Mouse (Mus musculus): Measurements from ENCODE around the gene Olfr9.
A peak's percentile ranks its signal among the peaks of the same experiment; 100 is the strongest.
"Not testable (repeated sequence)": the region's sequence is repeated elsewhere in the genome, so short reads cannot be mapped to it uniquely, and the experiment has no call there.

The Olfr9 gene

GRCm38 (mm10) chr10:129004032-129004920 lies 15.0 kb downstream of the Olfr9 start:
- no peak for DNase-seq (ENCODE audit: low read depth, low spot score)

DNA sequence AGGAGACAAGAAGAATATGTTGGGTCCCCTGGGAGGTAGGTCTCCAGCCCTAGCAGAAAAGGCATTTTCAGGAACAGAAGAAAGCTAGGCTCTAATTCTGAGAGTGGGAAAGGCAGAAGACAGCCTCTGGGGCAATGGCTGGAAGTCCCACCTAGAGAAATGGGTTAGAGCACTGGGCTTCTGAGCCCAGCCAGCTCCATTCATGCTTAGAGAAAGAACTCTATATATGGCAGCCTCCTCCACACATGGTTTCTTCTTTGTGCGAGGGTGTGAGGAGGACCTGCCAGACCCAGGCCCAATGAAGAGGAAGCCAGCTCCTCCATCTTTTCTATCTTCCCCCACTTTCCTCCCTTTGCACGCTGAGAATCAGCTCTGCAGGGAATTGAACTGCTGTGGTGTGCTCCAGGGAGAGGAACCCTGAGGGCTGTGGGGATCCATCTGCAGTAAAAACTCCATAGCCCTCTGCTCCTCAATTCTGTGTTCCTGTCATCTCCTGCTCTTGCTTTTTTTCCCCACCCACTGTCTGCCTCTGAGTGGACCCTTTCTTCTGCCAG lies 21.1 kb downstream of the Olfr9 start, which contains the start of gene Olfr763:
Olfr763 (plus strand) TSS at position 504 of the 554 bp plus-strand sequence.
- no peak for DNase-seq (ENCODE audit: low read depth, low spot score)

GRCm38 (mm10) chr10:129011511-129011910 lies 22.3 kb downstream of the Olfr9 start:
- not testable (repeated sequence) for DNase-seq (ENCODE audit: low read depth, low spot score)

- no peak for DNase-seq (ENCODE audit: low read depth, low spot score)
These were observed 25.2 kb downstream of the Olfr9 start for GRCm38 (mm10) chr10:129014477-129014876.

- no peak for DNase-seq (ENCODE audit: low read depth, low spot score)
These were observed 34.1 kb downstream of the Olfr9 start for GRCm38 (mm10) chr10:129023319-129023718.

DNA sequence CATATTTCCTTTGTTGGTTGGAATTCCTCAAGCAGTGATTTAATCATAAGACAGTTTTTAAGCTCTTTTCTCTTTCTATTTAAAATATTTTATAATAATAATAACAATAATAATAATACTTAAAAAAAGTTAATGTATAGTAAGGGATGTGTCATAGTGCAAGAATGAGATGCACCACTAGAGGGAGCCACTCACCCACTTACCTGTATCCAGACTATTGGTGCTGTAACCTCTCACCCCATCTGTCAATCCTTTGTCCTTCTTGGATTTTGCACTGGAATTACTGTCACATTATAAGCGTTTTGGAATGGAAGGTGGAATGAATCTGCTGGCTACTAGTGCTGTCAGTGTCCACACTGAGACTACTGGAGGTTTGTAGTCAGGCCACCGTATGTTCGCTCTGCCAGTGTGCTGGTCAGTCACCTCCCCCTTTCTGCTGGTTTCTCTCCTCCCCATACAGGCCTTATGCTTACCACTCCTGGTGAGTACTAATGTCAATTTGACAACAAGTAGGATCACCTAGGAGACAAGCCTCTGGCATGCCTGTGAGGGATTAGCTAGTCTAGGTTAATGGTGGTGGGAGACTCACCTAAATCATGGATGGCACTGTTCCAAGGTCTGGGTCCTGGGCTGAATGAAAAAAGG lies 36.9 kb downstream of the Olfr9 start:
- DNase-seq (ENCODE audit: low read depth, low spot score) = peak; percentile 29

GRCm38 (mm10) chr10:129028343-129028742 lies 39.1 kb downstream of the Olfr9 start:
- no peak for DNase-seq (ENCODE audit: low read depth, low spot score)

DNA sequence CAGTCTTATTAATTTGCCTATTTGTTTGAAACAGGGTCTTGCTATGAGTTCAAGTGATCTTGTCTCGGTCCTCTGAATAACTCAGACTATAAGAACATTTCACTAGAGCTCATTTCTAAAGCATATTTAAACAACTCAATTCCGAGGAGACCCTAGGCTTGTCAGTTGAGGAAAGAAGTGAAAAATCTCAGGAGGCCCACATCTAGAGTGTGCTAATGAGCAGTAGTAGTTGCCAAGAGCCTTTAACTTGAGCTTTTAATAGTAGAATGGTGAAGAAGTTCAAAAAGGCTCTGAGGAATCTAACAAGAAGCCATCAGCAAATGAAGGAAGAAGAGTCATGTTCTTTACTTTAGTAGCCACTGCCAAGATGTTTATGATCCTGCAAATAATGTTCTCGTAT lies 50.6 kb downstream of the Olfr9 start, which contains the start of gene Olfr764-ps1:
Olfr764-ps1 (minus strand) TSS at position 101 of the 400 bp plus-strand sequence.
- DNase-seq (ENCODE audit: low read depth, low spot score) = no peak
